Mouse (Mus musculus) embryonic facial prominence, embryonic 14.5 days (tissue): ENCODE measurements around the gene Dhh. TPM values are rescaled to one million over a fixed set of nuclear protein-coding genes. Genes with fewer than 3 reads are reported as not detected.
"Not testable (repeated sequence)": the region's sequence is repeated elsewhere in the genome, so short reads cannot be mapped to it uniquely, and the experiment has no call there.

ENCODE experiments used
- ATAC-seq: fragments of 200-750 bp; cut with Nextera tagmentation; 2 replicates; pipeline ENCODE4 v1.8.0; 2017; ENCODE audit warnings: low read depth, moderate number of reproducible peaks, moderate TSS enrichment
- DNase-seq: peaks from one replicate; pipeline ENCODE4 v3.0.0-alpha.2; 2015; ENCODE audit warnings: low spot score
- H3K27ac ChIP-seq: fragments of 300-500 bp; sonication (generic); replicated peaks from 2 replicates; pipeline ENCODE4 v1.5.1; 2014; ENCODE audit warnings: low read depth, mild to moderate bottlenecking, low read length, moderate library complexity
- H3K27me3 ChIP-seq: fragments of 300-500 bp; sonication (generic); replicated peaks from 2 replicates; pipeline ENCODE4 v1.6.1; 2014; ENCODE audit warnings: low read length; ENCODE audit not compliant: control insufficient read depth, insufficient read depth
- H3K36me3 ChIP-seq: fragments of 300-500 bp; sonication (generic); 2 replicates; pipeline ENCODE4 v1.6.1; 2014; ENCODE audit warnings: low read length, mixed read lengths; ENCODE audit not compliant: control insufficient read depth, insufficient read depth
- H3K4me1 ChIP-seq: fragments of 300-500 bp; sonication (generic); 2 replicates; pipeline ENCODE4 v1.6.1; 2014; ENCODE audit warnings: antibody characterized with exemption, low read length; ENCODE audit not compliant: control insufficient read depth, insufficient read depth
- H3K4me2 ChIP-seq: fragments of 300-500 bp; sonication (generic); 2 replicates; pipeline ENCODE4 v1.6.1; 2014; ENCODE audit warnings: low read depth, mild to moderate bottlenecking, low read length, moderate library complexity, mixed read lengths
- H3K4me3 ChIP-seq: fragments of 300-500 bp; sonication (generic); 2 replicates; pipeline ENCODE4 v1.5.1; 2014; ENCODE audit warnings: low read depth, mild to moderate bottlenecking, low read length
- H3K9ac ChIP-seq: fragments of 300-500 bp; sonication (generic); 2 replicates; pipeline ENCODE4 v1.6.1; 2014; ENCODE audit warnings: low read depth, mild to moderate bottlenecking, low read length, moderate library complexity, mixed read lengths
- H3K9me3 ChIP-seq: fragments of 300-500 bp; sonication (generic); 2 replicates; pipeline ENCODE4 v1.6.1; 2016; ENCODE audit warnings: low read length; ENCODE audit not compliant: control insufficient read depth
- WGBS: fragments of 180-500 bp; shearing (Covaris S2); extraction: QIAGEN DNeasy Blood & Tissue Kit; methylation state at CpG from one replicate; pipeline ENCODE4 v1.1.7; 2014; 5-methylcytosine and 5-hydroxymethylcytosine counted together
- polyA plus RNA-seq: library from polyadenylated mRNA; unstranded; fragments of >200 nt; fragmentation: Nextera tagmentation; extraction: Ambion mirVana; gene quantifications from 2 replicates; pipeline ENCODE4 v1.2.1, GENCODE M21; 2014

Gene Dhh
- polyA plus RNA-seq, 1 experiment from 2014 or later: 3.1 TPM

DNA sequence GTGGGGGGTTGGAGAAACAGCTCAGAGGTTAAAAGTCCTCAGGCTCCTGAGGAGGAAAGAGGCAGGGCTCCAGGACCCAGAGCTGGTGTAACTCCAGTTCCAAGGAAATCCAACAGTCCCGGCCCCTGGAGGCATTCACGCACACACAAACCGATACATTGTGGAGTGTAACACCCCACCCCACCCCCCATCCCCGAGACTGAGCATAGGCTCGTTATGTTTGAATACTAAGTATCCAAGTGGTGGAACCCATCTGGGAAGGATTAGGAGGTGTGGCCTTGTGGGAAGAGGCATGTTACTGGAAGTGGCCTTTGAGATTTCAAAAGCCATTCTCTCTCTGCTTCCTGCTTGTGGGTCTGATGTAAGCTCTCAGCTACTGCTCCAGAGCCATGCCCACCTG, 23.2 kb upstream of the Dhh start:
- H3K27ac ChIP-seq: no peak overlapping the region
- ATAC-seq: no peak

DNA sequence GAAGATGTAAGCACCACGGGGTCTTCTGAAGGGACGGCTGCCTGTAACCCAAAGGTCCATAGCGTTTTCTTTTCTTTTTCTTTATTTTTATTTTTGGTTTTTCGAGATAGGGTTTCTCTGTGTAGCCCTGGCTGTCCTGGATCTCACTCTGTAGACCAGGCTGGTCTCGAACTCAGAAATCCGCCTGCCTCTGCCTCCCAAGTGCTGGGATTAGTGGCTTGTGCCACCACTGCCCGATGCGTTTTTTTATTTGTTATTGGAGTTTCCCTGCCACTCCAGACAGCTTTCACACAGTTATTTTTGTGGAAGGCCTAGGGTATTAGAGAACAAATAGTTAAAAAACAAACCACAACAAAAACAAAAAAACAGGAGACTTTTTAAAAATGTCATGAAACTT, 20.2 kb upstream of the Dhh start:
- Histone ChIP-seq H3K4me3 (peak overlapping the region; percentile 94), H3K36me3 (peaks cover 14% of the 10 kb centered on the region; the same call in 1 of the 2 replicates), H3K9ac (peak overlapping the region; percentile 92), H3K4me2 (peak overlapping the region; percentile 59), H3K27ac (peak overlapping the region; percentile 81)
- 27% methylated on average over 8 of the region's 8 CpGs for WGBS
- ATAC-seq, DNase-seq, H3K9me3 ChIP-seq, H3K27me3 ChIP-seq, H3K4me1 ChIP-seq: not testable (repeated sequence)

More for the DNA sequence above, 23.2 kb upstream of the Dhh start:
- H3K36me3 ChIP-seq: no peaks in the 10 kb centered on the region
- H3K9ac ChIP-seq: no peak overlapping the region
- H3K4me3 ChIP-seq: no peak overlapping the region
- H3K27me3 ChIP-seq: no peaks in the 10 kb centered on the region
- peaks cover 5% of the 10 kb centered on the region; the same call in 1 of the 2 replicates for H3K4me1 ChIP-seq
- H3K4me2 ChIP-seq: no peak overlapping the region
- no peak for DNase-seq
- H3K9me3 ChIP-seq: no peaks in the 10 kb centered on the region
- WGBS: 63% methylated on average over 5 of the region's 5 CpGs

DNA sequence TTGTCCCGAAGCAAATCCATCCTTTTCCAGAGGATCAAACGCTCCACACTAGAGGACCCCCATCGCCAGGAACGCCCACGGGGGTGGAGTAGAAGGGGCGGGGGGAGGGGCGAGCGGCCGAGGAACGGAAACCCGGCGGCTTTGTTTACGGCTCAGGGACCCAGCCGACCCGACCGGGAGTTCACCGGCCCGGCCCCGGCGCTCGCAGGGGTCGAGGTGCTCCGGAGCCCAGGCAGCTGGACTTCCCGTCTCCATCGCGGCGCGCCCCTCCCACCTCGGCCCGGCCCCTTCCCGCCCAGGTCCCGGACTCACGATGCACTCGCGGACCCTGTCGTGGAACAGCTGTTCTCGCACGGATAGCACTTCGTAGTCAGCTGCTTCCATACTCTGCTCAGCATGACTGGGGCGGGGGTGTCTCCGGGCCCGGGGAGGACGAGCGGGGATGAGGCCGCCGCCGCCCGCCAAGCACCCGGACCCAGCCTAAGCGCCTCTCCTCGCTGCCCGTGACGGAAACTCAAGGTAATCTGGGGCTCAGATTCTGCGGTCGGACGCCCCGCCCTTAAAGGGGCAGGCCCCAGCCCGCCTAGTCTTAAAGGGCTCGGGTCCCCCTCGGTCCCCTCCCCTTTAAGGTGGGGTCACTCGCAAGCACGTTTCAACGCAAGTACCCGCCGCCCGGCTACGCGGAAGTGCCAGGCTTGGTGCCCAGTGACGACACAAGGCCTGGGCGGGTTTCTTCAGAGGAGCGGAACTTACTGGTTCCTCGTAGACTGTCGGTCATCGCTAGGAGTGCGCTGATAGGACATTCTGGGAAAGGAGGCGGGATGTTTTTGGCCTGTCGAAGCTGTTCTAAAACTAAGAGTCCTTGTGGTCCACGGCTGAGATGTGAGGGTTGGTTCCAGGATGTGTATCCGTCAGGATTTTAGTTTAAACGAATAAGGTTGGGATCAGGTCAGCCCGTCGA, 19.5 kb upstream of the Dhh start, which contains the start of gene Lmbr1l:
Gene Lmbr1l (minus strand): TSS at position 694 of the 961 bp plus-strand sequence.
- Histone ChIP-seq H3K4me1 (peaks cover 9% of the 10 kb centered on the region; the same call in 1 of the 2 replicates), H3K9me3 (no peaks in the 10 kb centered on the region), H3K27me3 (no peaks in the 10 kb centered on the region), H3K4me2 (peak within 1 kb of the TSS; percentile 59), H3K4me3 (peak within 1 kb of the TSS; percentile 94), H3K36me3 (peaks cover 20% of the 10 kb centered on the region), H3K9ac (peak within 1 kb of the TSS; percentile 92), H3K27ac (peak within 1 kb of the TSS; percentile 97)
- ATAC-seq (peak; percentile 99), DNase-seq (peak; percentile 100)
- WGBS: under 1% methylated on average over 59 of the region's 82 CpGs

DNA sequence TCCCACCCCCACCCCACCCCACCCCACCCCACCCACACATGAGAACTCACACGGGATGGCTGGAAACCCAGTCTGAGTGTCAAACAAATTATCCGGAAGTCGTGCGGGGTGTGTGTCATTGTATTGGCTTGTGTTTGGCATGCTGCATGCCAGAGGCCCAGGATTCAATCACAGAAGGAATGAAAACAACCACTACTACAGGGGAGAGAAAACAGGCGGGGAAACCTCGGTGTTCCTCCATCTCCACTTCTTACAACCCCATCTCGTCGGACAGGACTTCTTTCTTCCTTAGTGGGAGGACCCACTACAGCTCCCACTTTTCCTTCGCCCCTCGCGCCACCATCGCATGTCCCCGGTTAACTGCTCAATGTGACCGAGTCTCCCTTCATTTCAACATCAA, 18.8 kb upstream of the Dhh start:
- peak overlapping the region; percentile 59 for H3K4me2 ChIP-seq
- DNase-seq: peak; percentile 56
- peaks cover 28% of the 10 kb centered on the region for H3K36me3 ChIP-seq
- peak overlapping the region; percentile 94 for H3K4me3 ChIP-seq
- no peaks in the 10 kb centered on the region for H3K9me3 ChIP-seq
- no peak for ATAC-seq
- peak overlapping the region; percentile 92 for H3K9ac ChIP-seq
- H3K4me1 ChIP-seq: peaks cover 9% of the 10 kb centered on the region; the same call in 1 of the 2 replicates
- WGBS: under 1% methylated on average over 14 of the region's 14 CpGs
- H3K27me3 ChIP-seq: no peaks in the 10 kb centered on the region
- H3K27ac ChIP-seq: peak overlapping the region; percentile 97

DNA sequence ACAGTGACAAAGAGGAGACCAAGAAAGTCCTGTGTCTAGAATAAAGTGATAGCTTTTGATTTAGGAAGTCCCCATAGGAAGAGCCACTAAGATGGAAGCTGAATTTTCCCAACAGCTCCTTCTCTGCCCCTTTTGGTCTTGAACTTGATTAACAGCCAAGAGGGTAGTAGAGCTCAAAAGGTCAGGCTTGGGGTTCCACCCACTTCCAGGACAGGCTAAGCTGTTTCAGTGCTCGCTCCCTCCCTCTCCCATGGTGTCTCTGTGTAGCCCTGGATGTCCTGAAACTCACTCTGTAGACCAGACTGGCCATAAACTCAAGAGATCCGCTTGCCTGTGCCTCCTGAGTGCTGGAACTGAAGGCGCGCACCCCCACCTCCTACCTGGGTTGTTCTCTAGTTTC, 17.7 kb upstream of the Dhh start:
- peak overlapping the region; percentile 92 for H3K9ac ChIP-seq

DNA sequence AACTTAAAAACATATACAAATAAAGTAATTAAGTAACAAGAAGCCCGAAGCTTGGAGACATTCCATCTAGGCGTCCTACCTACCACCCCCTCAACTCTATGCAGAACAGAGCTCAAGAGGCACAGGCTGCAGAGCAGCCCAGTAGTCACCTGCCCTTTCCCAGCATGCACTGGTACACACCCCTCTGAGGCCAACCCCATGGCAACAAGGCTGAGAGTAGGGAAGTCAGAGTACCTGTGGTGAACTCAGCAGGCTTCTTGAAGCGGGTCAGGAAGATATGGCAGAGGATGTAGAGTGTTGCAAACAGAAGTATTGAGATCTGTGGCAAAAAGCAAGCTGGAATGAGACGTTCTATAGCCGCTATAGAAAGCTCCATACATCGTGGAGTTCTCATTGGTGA, 16.6 kb upstream of the Dhh start:
- ATAC-seq (no peak), DNase-seq (no peak)
- Histone ChIP-seq H3K36me3 (peaks cover 50% of the 10 kb centered on the region), H3K27ac (no peak overlapping the region), H3K9me3 (no peaks in the 10 kb centered on the region), H3K4me2 (no peak overlapping the region), H3K4me3 (no peak overlapping the region), H3K4me1 (peaks cover 9% of the 10 kb centered on the region; the same call in 1 of the 2 replicates), H3K27me3 (no peaks in the 10 kb centered on the region), H3K9ac (no peak overlapping the region)
- WGBS: 89% methylated on average over 6 of the region's 6 CpGs

More for the DNA sequence above, 17.7 kb upstream of the Dhh start:
- peak overlapping the region; percentile 59; the same call in 1 of the 2 replicates for H3K4me2 ChIP-seq
- DNase-seq: no peak
- no peak for ATAC-seq
- H3K9me3 ChIP-seq: no peaks in the 10 kb centered on the region
- peaks cover 9% of the 10 kb centered on the region; the same call in 1 of the 2 replicates for H3K4me1 ChIP-seq
- H3K27me3 ChIP-seq: no peaks in the 10 kb centered on the region
- 92% methylated on average over 4 of the region's 4 CpGs for WGBS
- no peak overlapping the region for H3K27ac ChIP-seq
- peaks cover 38% of the 10 kb centered on the region for H3K36me3 ChIP-seq
- H3K4me3 ChIP-seq: peak overlapping the region; percentile 94; the same call in 1 of the 2 replicates

DNA sequence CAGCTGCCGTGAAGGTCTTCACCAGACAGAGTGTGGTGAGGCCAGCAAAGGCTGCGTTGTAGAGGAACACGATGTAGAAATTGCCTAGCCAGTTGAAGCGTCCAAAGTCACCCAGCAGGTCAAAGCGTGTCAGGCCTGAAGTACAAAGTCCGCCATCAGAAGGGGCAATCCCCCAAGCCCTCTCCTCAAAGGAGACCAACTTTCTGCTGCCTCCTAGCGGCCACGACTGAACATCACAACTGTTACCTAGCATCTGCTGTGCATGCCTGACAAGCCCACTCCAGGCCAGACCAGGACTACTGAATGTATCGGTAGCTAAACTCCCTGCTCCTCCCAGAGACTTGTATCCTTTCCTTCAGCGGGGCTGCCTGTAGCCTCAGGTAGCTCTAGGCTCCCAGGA, 6.4 kb upstream of the Dhh start:
- DNase-seq: peak; percentile 35
- H3K4me1 ChIP-seq: no peaks in the 10 kb centered on the region
- no peak overlapping the region for H3K27ac ChIP-seq
- WGBS: 38% methylated on average over 10 of the region's 10 CpGs
- ATAC-seq: no peak
- peaks cover 58% of the 10 kb centered on the region for H3K36me3 ChIP-seq
- H3K4me2 ChIP-seq: no peak overlapping the region
- no peak overlapping the region for H3K4me3 ChIP-seq
- H3K27me3 ChIP-seq: peaks cover 2% of the 10 kb centered on the region; the same call in 1 of the 2 replicates
- H3K9me3 ChIP-seq: no peaks in the 10 kb centered on the region
- no peak overlapping the region for H3K9ac ChIP-seq

DNA sequence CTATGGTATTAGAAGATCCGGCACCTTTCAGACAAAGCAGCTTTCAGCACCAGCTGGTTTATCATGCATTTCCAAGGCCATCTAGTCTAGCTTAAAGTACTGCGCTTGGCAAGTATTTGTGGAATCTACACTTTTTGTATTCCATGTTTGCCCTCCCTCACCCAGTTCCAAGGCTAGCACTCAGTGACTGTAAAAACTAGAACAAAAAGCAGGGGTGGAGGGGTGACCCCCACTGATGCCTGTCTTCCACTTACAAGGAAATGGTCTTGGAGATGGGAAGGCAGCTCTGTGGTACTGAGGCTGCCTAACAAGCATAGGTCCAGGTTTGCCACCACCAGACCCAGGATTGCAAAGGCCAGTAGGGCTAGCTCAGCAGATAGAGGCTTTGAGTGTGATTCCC, 4.3 kb upstream of the Dhh start:
- Histone ChIP-seq H3K9me3 (no peaks in the 10 kb centered on the region), H3K27me3 (peaks cover 23% of the 10 kb centered on the region), H3K4me3 (no peak overlapping the region), H3K4me2 (no peak overlapping the region), H3K4me1 (0 out of 2 replicates have a peak, but pooled peaks cover 4% of the 10 kb centered on the region), H3K36me3 (peaks cover 37% of the 10 kb centered on the region), H3K9ac (no peak overlapping the region), H3K27ac (no peak overlapping the region)
- 91% methylated on average over 2 of the region's 2 CpGs for WGBS
- ATAC-seq (no peak), DNase-seq (no peak)
